Mouse (Mus musculus) small intestine, adult 10 weeks (tissue): ENCODE measurements around the gene Cd7. TPM values are rescaled to one million over a fixed set of nuclear protein-coding genes. Genes with fewer than 3 reads are reported as not detected.

ENCODE experiments used
- polyA plus RNA-seq: library from polyadenylated mRNA; stranded (reverse); fragments of 350-450 nt; fragmentation: Illumina TruSeq; extraction: RNeasy Lipid Tissue Mini Kit (QIAGEN cat#74804); gene quantifications from one replicate; pipeline ENCODE4 v1.2.3, GENCODE M21; 2014; ENCODE audit warnings: low replicate concordance

Cd7 gene
- polyA plus RNA-seq = 8.6 TPM

GRCm38 (mm10) chr11:121039302-121039701 lies at the start of gene Cd7:
Gene Cd7 (minus strand): TSS chr11:121039418.

GRCm38 (mm10) chr11:121081120-121081519 lies 41.9 kb upstream of the Cd7 start, which contains the start of gene Sectm1a:
Gene Sectm1a (minus strand): TSS chr11:121081220.

GRCm38 (mm10) chr11:121063379-121063778 lies 24.2 kb upstream of the Cd7 start, which contains the start of gene Sectm1b:
Gene Sectm1b (minus strand): TSS chr11:121063569.

GRCm38 (mm10) chr11:120990951-120991526 lies 48.2 kb downstream of the Cd7 start, which contains the start of gene Csnk1d:
Gene Csnk1d (minus strand): TSS chr11:120991330.

Other genes starting within 250 kb of the Cd7 start
- 2.2 TPM for gene Dus1l, start 243.0 kb downstream of the Cd7 start, polyA plus RNA-seq
- gene Fasn, start 214.9 kb downstream of the Cd7 start, polyA plus RNA-seq = 1.3 TPM
- not detected for gene Ccdc57, start 106.5 kb downstream of the Cd7 start, polyA plus RNA-seq
- gene Slc16a3, start 90.9 kb downstream of the Cd7 start, polyA plus RNA-seq = 0.71 TPM
- 44.3 TPM for gene Csnk1d, start 48.1 kb downstream of the Cd7 start, polyA plus RNA-seq
- 392 TPM for gene Sectm1b, start 24.2 kb upstream of the Cd7 start, polyA plus RNA-seq
- 5.3 TPM for gene Sectm1a, start 41.8 kb upstream of the Cd7 start, polyA plus RNA-seq
- gene Tex19.2, start 79.3 kb upstream of the Cd7 start, polyA plus RNA-seq = not detected
- gene Tex19.1, start 106.7 kb upstream of the Cd7 start, polyA plus RNA-seq = not detected
- gene Uts2r, start 120.9 kb upstream of the Cd7 start, polyA plus RNA-seq = not detected
- 7.4 TPM for gene Hexdc, start 165.0 kb upstream of the Cd7 start, polyA plus RNA-seq
- gene Ogfod3, start 165.3 kb upstream of the Cd7 start, polyA plus RNA-seq = 1.1 TPM
- gene Cybc1, start 189.9 kb upstream of the Cd7 start, polyA plus RNA-seq = 11.0 TPM
- 22.7 TPM for gene Narf, start 197.8 kb upstream of the Cd7 start, polyA plus RNA-seq
- 6.9 TPM for gene Foxk2, start 220.6 kb upstream of the Cd7 start, polyA plus RNA-seq